Mouse (Mus musculus) Patski (cell line): ENCODE results near the gene Pip5k1b. TPM values are rescaled to one million over a fixed set of nuclear protein-coding genes. Genes with fewer than 3 reads are reported as not detected.

Experiments used
- ATAC-seq: fragments of 100-300 bp; one replicate; pipeline ENCODE4 v1.8.0; 2021
- CTCF ChIA-PET: fragments of 350-600 bp; sonication (Branson Sonifier 250); formaldehyde crosslinking; loops from one replicate; lab custom pipeline; 2022; ENCODE audit warnings: inconsistent platforms; lab: Charles Lee
- POLR2A ChIA-PET: fragments of 350-600 bp; sonication (Branson Sonifier 250); formaldehyde crosslinking; loops from one replicate; lab custom pipeline; 2022; ENCODE audit warnings: antibody characterized with exemption, inconsistent platforms; lab: Charles Lee
- DNase-seq: peaks from one replicate; pipeline ENCODE4 v3.0.0-alpha.2; 2011; ENCODE audit warnings: low read depth, low spot score
- H3K27me3 ChIP-seq: fragments of 371-371 bp; one replicate; pipeline ENCODE4 v1.5.1; 2021
- CTCF ChIP-seq: fragments of 100-300 bp; IDR thresholded peaks from one replicate; pipeline ENCODE4 v1.5.1; 2021
- in situ Hi-C: fragments of 300-500 bp; cut with MboI; formaldehyde crosslinking; loops from 3 replicates; pipeline ENCODE4 v1.11.1; 2018; ENCODE audit warnings: low pct_unique_long_range_greater_than_20kb, mixed read lengths
- polyA plus RNA-seq: library from polyadenylated mRNA; unstranded; gene quantifications from one replicate; pipeline ENCODE4 v1.2.3, GENCODE M21; 2021

The Pip5k1b gene
- polyA plus RNA-seq, 1 experiment from 2014 or later: 5.6 TPM

GRCm38 (mm10) chr19:24534733-24535132 lies 20.9 kb downstream of the Pip5k1b start:
- ChIA-PET POLR2A (no interaction called here), CTCF (no interaction called here)
- DNase-seq: no peak
- ATAC-seq: no peak
- TF ChIP-seq CTCF: no peak
- H3K27me3 ChIP-seq: peaks cover 32% of the 10 kb centered on the region
- in situ Hi-C loops: no loop called here

- no peak for TF ChIP-seq CTCF
- peaks cover 25% of the 10 kb centered on the region for H3K27me3 ChIP-seq
- in situ Hi-C loops: no loop called here
- CTCF ChIA-PET: interaction anchor here (0.9 kb wide), 2 partner anchors 12 to 23 kb away, joined by 3 read pairs; no protein-coding TSS in a partner anchor
- POLR2A ChIA-PET: interaction anchor here (0.6 kb wide), 1 partner anchor 9 kb away, joined by 3 read pairs; no protein-coding TSS in a partner anchor
- ATAC-seq (no peak), DNase-seq (no peak)
Measured at GRCm38 (mm10) chr19:24528910-24529561, 26.6 kb downstream of the Pip5k1b start.

- H3K27me3 ChIP-seq: peaks cover 31% of the 10 kb centered on the region
- POLR2A ChIA-PET: no interaction called here
- in situ Hi-C loops: no loop called here
- ATAC-seq (no peak), DNase-seq (no peak)
- TF ChIP-seq CTCF: no peak
- CTCF ChIA-PET: interaction anchor here (0.9 kb wide), 1 partner anchor 24 kb away, joined by 3 read pairs; no protein-coding TSS in a partner anchor
Measured at GRCm38 (mm10) chr19:24528129-24528730, 27.4 kb downstream of the Pip5k1b start.

- CTCF ChIA-PET: no interaction called here
- no peak for ATAC-seq
- H3K27me3 ChIP-seq: peaks cover 31% of the 10 kb centered on the region
- in situ Hi-C loops: no loop called here
- DNase-seq: no peak
- no peak for TF ChIP-seq CTCF
- POLR2A ChIA-PET: no interaction called here
Measured at GRCm38 (mm10) chr19:24527613-24527948, 28.1 kb downstream of the Pip5k1b start.

- in situ Hi-C loops: no loop called here
- POLR2A ChIA-PET: no interaction called here
- peaks cover 31% of the 10 kb centered on the region for H3K27me3 ChIP-seq
- TF ChIP-seq CTCF: no peak
- DNase-seq (no peak), ATAC-seq (no peak)
- CTCF ChIA-PET: no interaction called here
Measured at GRCm38 (mm10) chr19:24526731-24527612, 28.7 kb downstream of the Pip5k1b start.

GRCm38 (mm10) chr19:24523476-24524313 lies 32.0 kb downstream of the Pip5k1b start:
- DNase-seq (no peak), ATAC-seq (no peak)
- peaks cover 20% of the 10 kb centered on the region for H3K27me3 ChIP-seq
- ChIA-PET CTCF (interaction anchor here (1.2 kb wide), 1 partner anchor 18 kb away, joined by 3 read pairs; no protein-coding TSS in a partner anchor), POLR2A (interaction anchor here (0.5 kb wide), 1 partner anchor 13 kb away, joined by 3 read pairs; no protein-coding TSS in a partner anchor)
- in situ Hi-C loops: no loop called here
- TF ChIP-seq CTCF: no peak

GRCm38 (mm10) chr19:24521997-24522396 lies 33.7 kb downstream of the Pip5k1b start:
- no peak for DNase-seq
- no peak for ATAC-seq
- peaks cover 20% of the 10 kb centered on the region for H3K27me3 ChIP-seq
- in situ Hi-C loops: no loop called here
- no peak for TF ChIP-seq CTCF
- ChIA-PET CTCF (no interaction called here), POLR2A (no interaction called here)

- in situ Hi-C loops: no loop called here
- no peak for ATAC-seq
- H3K27me3 ChIP-seq: peaks cover 20% of the 10 kb centered on the region
- ChIA-PET POLR2A (interaction anchor here (0.7 to 0.9 kb wide), 2 partner anchors 114 to 296 kb away, joined by 3 to 8 read pairs; no protein-coding TSS in a partner anchor), CTCF (no interaction called here)
- no peak for DNase-seq
- no peak for TF ChIP-seq CTCF
Measured at GRCm38 (mm10) chr19:24521146-24521545, 34.5 kb downstream of the Pip5k1b start.

GRCm38 (mm10) chr19:24519732-24520409 lies 35.8 kb downstream of the Pip5k1b start:
- TF ChIP-seq CTCF: no peak
- ChIA-PET CTCF (no interaction called here), POLR2A (no interaction called here)
- DNase-seq (no peak), ATAC-seq (no peak)
- H3K27me3 ChIP-seq: peaks cover 20% of the 10 kb centered on the region
- in situ Hi-C loops: no loop called here

GRCm38 (mm10) chr19:24518384-24518783 lies 37.3 kb downstream of the Pip5k1b start:
- ATAC-seq (no peak), DNase-seq (no peak)
- H3K27me3 ChIP-seq: peaks cover 14% of the 10 kb centered on the region
- CTCF ChIA-PET: no interaction called here
- in situ Hi-C loops: no loop called here
- POLR2A ChIA-PET: no interaction called here
- TF ChIP-seq CTCF: no peak
